Mouse (Mus musculus) adrenal gland, adult 18-20 months (tissue): ENCODE measurements at regions not wholly inside any gene's neighbourhood (a gene's known extent, or its start where the extent isn't known, plus 50 kb on each side); places are given as distances from the start of the nearest gene placed in this dataset.

Experiments used
- DNase-seq, 2 experiments: peaks; one replicate each; pipeline ENCODE4 v3.0.0; 2021 to 2022; ENCODE audit warnings: low spot score in 2 of 2

DNA sequence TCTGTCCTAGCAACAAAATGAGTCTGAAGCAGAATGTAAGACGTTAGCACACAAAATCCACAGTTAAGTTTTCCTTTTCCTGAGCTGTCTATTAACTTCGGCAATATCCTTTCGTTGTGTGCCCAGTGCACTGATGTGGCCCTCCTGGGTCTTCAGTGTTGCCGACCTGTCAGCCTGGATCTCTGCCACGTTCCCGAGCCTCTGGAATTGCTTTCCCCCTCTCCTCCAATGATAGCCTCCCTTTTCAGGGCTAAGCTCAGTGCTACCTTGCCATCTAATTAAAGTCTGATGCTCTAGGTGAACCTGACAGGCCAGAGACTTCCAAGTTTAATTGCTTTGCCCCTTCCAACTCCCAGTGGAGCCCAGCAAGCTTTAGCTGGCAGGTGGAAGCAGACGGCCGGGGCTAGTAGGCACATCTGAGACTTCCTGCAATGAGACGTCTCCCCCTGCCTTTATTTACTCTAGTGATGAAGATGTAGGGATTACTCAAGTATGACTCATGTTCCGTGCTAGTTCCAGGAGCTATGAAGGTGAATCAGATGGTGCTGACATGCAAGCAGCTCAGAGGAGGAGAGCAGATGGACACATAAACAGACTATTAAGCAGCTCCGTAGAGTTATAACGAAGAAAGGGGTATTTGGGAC is 894.3 kb upstream of the Car8 start:
- peak in 1 of 2 experiments; percentile 2 for DNase-seq

DNA sequence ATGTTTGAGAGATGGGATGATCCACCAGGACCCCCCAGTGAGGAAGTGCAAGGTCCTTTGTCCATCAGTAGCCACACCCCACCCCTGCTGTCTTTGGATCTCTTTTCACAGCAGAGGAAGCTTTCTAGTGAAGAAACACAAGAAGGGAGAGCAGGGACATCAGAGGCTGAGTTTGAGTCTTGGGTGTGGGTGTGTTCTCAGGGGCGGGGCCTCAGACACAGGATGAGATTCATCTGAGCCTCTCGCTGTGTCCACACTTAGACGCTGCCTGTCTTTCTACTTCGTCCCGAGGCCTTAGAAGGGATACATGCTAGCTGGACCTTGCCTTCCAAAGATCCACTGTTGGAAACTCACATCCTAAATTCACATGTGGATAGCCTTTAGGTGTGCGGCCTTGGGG is 893.5 kb upstream of the Car8 start:
- DNase-seq: peak in 1 of 2 experiments; percentile 0

DNA sequence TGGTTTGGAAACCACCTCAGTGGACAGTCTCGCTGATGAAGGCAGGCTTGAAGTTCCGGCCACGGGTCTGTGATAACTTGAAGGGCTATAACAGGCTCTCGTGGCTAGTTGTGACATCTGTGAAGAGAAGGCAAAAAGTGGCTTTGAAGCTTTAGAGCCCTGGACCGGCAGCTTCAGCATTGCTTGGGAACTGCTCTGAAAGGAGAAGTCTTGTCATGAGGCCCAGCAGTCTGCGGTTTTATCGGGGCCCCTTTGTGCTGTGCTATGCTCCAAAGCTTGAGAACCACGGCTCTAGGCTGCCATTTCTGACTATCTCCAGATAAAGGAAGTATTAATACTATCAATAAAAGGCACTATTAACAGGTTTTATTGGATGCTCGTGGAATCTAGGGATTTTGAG is 892.8 kb upstream of the Car8 start:
- no peak for DNase-seq

DNA sequence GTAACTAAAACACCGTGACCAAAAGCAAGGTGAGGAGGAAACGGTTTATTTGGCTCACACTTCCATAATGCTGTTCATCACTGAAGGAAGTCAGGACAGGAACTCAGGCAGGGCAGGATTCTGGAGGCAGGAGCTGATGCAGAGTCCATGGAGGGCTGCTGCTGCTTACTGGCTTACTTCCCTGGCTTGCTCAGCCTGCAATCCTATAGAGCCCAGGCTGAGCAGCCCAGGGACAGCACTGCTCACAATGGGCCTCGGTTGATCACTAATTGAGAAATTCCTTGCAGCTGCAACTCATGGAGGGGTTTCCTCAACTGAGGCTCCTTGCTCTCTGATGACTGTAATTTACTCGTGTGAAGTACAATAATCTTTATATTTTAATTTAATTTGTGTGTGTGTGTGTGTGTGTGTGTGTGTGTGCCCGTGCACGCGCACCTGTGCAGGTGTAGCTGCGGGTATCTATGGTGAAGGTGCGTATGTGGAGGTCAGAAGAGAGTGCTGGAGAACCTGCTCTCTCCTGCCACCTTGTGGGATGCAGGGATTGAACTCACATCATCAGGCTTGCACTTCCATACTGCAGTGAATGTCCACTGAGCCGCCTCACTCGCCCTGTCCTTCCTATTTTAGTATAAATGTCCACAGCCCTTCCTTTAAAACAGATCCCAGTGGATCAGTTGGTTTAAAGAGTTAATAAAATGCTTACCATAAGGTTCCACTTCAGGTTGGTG is 886.6 kb upstream of the Car8 start:
- DNase-seq: no peak

GRCm38 (mm10) chr4:9124586-9125232 is 885.9 kb upstream of the Car8 start:
- no peak for DNase-seq

DNA sequence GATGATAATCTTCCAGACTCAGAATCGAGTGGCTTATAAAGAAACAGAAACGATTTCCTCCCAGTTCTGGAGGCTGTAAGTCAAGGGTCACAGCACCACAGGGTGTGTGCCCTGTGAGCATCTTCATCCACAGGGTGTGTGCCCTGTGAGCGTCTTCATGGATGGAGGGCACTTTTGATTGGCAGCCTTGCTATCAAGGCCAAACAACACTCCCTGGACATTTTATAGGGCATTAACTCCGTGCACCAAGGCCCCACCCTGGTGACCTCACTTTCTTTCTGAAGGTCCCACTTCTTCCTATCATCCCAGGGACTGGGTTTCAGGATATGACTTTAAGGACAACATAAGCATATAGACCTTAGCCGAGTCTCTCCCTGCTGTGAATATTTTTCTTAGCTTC is 885.3 kb upstream of the Car8 start:
- no peak for DNase-seq

- DNase-seq: no peak
Observed at GRCm38 (mm10) chr4:9123396-9124031, 884.7 kb upstream of the Car8 start.

DNA sequence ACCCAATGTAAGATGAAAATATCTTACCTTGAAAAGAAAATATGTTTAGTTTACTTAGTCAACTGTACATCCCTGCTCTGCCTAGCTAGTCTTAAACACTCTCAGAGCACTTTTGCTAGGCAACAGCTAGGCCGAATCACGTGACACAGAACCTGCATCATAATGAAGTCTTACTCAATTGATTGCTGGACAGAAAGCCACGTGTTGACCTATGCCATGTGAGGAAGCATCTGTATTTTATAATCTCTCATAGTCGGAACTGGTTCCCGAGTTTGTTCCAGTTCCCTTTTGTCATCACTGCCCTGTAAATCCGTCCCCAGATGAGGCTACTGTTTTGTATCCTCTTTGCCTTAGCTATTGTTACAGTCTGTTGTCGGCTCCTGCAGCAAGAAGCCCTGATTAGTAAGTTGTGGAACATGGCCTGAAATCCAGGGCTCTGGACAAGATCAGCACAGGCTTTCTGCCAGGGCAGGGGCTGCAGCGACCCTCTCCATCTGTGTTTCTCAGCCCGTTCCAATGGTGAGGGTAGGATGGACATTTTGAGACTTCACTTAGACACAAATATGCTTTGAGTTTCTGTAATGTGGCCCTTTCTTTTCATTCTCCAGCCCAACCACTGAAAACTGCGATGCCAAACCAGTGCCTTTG is 883.9 kb upstream of the Car8 start:
- DNase-seq: no peak

DNA sequence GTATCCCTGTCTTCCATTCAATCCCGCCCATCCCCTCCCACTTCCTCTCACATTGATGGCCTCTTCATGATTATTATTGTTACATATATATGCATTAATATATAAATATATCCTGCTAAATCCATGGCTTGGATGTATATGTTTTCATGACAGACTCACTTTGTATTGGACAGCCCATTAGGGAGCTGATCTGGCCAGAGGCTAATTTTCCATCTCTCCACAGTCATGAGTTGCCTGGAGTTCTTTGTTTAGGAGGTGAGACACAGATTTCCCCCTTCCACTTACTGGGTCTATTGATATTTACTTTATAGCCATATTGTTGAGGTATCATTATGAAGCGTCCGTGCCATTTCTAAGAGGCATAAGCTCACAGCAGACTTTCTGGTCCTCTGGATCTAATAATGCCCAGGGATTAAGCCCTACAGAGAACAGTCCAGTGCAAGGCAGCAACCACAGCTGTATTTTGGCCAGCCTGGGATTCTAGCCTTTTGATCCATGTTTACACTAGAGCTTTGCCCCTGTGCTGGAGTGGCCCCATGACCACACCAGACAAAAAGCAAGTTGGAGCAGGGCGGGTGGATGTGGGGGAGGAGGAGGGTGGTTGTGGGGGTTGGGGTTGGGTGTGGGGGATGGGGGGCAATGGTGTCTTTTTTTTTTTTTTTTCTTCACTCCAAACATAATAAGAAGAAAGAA is 878.3 kb upstream of the Car8 start:
- no peak for DNase-seq

DNA sequence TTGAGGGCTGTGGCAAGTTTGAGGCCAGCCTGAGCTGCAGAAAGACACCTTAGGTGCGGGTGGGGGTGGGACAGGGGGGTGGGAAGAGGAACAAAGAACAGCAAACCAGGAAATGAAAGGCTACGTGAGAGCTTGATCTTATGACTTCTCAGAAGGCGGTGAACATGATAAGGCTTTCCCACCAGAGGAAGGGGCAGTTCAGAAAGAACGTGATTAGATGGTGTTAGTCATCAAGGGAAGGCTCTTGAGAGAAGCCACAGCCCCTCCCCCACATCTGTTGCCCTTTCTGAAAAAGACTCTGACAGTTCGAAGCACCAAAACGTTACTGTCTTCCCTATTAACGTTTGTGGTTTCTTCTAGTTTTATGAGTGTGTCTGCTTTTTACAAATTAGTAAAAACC is 877.0 kb upstream of the Car8 start:
- DNase-seq: no peak

GRCm38 (mm10) chr4:9113982-9114381 is 875.1 kb upstream of the Car8 start:
- no peak for DNase-seq

- no peak for DNase-seq
Observed at GRCm38 (mm10) chr4:9110355-9110754, 871.5 kb upstream of the Car8 start.

GRCm38 (mm10) chr4:9107295-9107694 is 868.5 kb upstream of the Car8 start:
- DNase-seq: no peak

GRCm38 (mm10) chr4:9106778-9107177 is 867.9 kb upstream of the Car8 start:
- DNase-seq: no peak

DNA sequence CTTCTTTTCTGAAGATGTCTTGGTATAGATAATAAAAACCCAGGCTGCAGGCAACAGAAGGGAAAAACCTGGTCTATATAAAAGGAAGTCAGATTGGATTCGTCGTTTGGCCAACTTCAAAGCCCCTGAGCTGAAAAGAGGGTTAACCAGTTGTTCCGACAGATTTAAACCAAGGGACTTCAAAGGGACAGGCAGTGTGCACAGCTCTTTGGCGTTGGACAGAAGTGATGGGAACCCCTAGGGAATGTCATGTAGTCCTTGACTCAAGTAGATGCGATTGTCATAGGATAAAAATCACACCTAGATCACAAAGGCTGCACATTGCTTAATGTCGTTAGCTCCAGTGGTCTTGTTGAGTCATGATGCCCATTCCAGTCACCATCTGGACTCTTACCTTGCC is 865.8 kb upstream of the Car8 start:
- no peak for DNase-seq

- no peak for DNase-seq
Observed at GRCm38 (mm10) chr4:9103958-9104357, 865.1 kb upstream of the Car8 start.

- peak; percentile 91 for DNase-seq
Observed at GRCm38 (mm10) chr4:9096809-9097700, 858.2 kb upstream of the Car8 start.

GRCm38 (mm10) chr4:9096274-9096673 is 857.4 kb upstream of the Car8 start:
- no peak for DNase-seq

- DNase-seq: no peak
Observed at GRCm38 (mm10) chr4:9095646-9096045, 856.8 kb upstream of the Car8 start.

- no peak for DNase-seq
Observed at GRCm38 (mm10) chr4:9094522-9094921, 855.7 kb upstream of the Car8 start.
